Mouse (Mus musculus): ENCODE measurements around the gene Trim25. TPM values are rescaled to one million over a fixed set of nuclear protein-coding genes. Genes with fewer than 3 reads are reported as not detected.
A peak's percentile ranks its signal among the peaks of the same experiment; 100 is the strongest.

Trim25 gene
- polyA plus RNA-seq, 1 experiment from 2014 or later = 22.1 TPM

GRCm38 (mm10) chr11:89059919-89060422 lies 60.8 kb downstream of the Trim25 start:
- no peaks in the 10 kb centered on the region for H3K27me3 ChIP-seq (ENCODE audit: control insufficient read depth, insufficient read depth, low read length)
- H3K4me1 ChIP-seq (ENCODE audit: control insufficient read depth, insufficient read depth, low read length) = peaks cover 26% of the 10 kb centered on the region
- H3K4me2 ChIP-seq (ENCODE audit: low read depth, low read length) = peak overlapping the region; percentile 88
- under 1% methylated on average over 33 of the region's 33 CpGs for WGBS
- H3K4me3 ChIP-seq (ENCODE audit: low read length) = peak overlapping the region; percentile 94
- peak; percentile 33 for ATAC-seq (replicated peaks; ENCODE audit: extremely low read depth, insufficient read depth, low FRiP score)
- peak overlapping the region; percentile 74 for H3K27ac ChIP-seq (ENCODE audit: low read length)
- H3K36me3 ChIP-seq (ENCODE audit: control insufficient read depth, insufficient read depth) = no peaks in the 10 kb centered on the region
- no peaks in the 10 kb centered on the region for H3K9me3 ChIP-seq (replicated peaks; ENCODE audit: control insufficient read depth, low read length)
- H3K9ac ChIP-seq (ENCODE audit: low read length) = peak overlapping the region; percentile 92

GRCm38 (mm10) chr11:89060423-89061089 lies 61.4 kb downstream of the Trim25 start:
- WGBS = under 1% methylated on average over 63 of the region's 63 CpGs
- no peaks in the 10 kb centered on the region for H3K27me3 ChIP-seq (ENCODE audit: control insufficient read depth, insufficient read depth, low read length)
- peak overlapping the region; percentile 88 for H3K4me2 ChIP-seq (ENCODE audit: low read depth, low read length)
- peaks cover 26% of the 10 kb centered on the region for H3K4me1 ChIP-seq (ENCODE audit: control insufficient read depth, insufficient read depth, low read length)
- H3K36me3 ChIP-seq (ENCODE audit: control insufficient read depth, insufficient read depth) = no peaks in the 10 kb centered on the region
- ATAC-seq (replicated peaks; ENCODE audit: extremely low read depth, insufficient read depth, low FRiP score) = peak; percentile 91
- H3K4me3 ChIP-seq (ENCODE audit: low read length) = peak overlapping the region; percentile 94
- H3K9ac ChIP-seq (ENCODE audit: low read length) = peak overlapping the region; percentile 92
- peak overlapping the region; percentile 74 for H3K27ac ChIP-seq (ENCODE audit: low read length)
- H3K9me3 ChIP-seq (replicated peaks; ENCODE audit: control insufficient read depth, low read length) = no peaks in the 10 kb centered on the region

- H3K9me3 ChIP-seq (replicated peaks; ENCODE audit: control insufficient read depth, low read length) = no peaks in the 10 kb centered on the region
- no peaks in the 10 kb centered on the region for H3K27me3 ChIP-seq (ENCODE audit: control insufficient read depth, insufficient read depth, low read length)
- H3K4me2 ChIP-seq (ENCODE audit: low read depth, low read length) = no peak overlapping the region
- H3K4me1 ChIP-seq (ENCODE audit: control insufficient read depth, insufficient read depth, low read length) = peaks cover 20% of the 10 kb centered on the region
- H3K36me3 ChIP-seq (ENCODE audit: control insufficient read depth, insufficient read depth) = no peaks in the 10 kb centered on the region
- 75% methylated on average over 7 of the region's 7 CpGs for WGBS
- no peak overlapping the region for H3K4me3 ChIP-seq (ENCODE audit: low read length)
- ATAC-seq (replicated peaks; ENCODE audit: extremely low read depth, insufficient read depth, low FRiP score) = no peak
- no peak overlapping the region for H3K9ac ChIP-seq (ENCODE audit: low read length)
- no peak overlapping the region for H3K27ac ChIP-seq (ENCODE audit: low read length)
Observed at GRCm38 (mm10) chr11:89061362-89061761, 62.2 kb downstream of the Trim25 start.

- Histone ChIP-seq H3K4me2 (ENCODE audit: low read depth, low read length) (no peak overlapping the region), H3K27me3 (ENCODE audit: control insufficient read depth, insufficient read depth, low read length) (no peaks in the 10 kb centered on the region), H3K36me3 (ENCODE audit: control insufficient read depth, insufficient read depth) (no peaks in the 10 kb centered on the region), H3K9me3 (replicated peaks; ENCODE audit: control insufficient read depth, low read length) (no peaks in the 10 kb centered on the region), H3K4me3 (ENCODE audit: low read length) (no peak overlapping the region), H3K9ac (ENCODE audit: low read length) (no peak overlapping the region), H3K27ac (ENCODE audit: low read length) (no peak overlapping the region), H3K4me1 (ENCODE audit: control insufficient read depth, insufficient read depth, low read length) (peaks cover 19% of the 10 kb centered on the region)
- 71% methylated on average over 6 of the region's 6 CpGs for whole genome bisulfite sequencing
- no peak for ATAC-seq (replicated peaks; ENCODE audit: extremely low read depth, insufficient read depth, low FRiP score)
Observed at GRCm38 (mm10) chr11:89064312-89064711, 65.1 kb downstream of the Trim25 start.

- H3K9me3 ChIP-seq (replicated peaks; ENCODE audit: control insufficient read depth, low read length) = no peaks in the 10 kb centered on the region
- 98% methylated on average over 3 of the region's 3 CpGs for WGBS
- no peak overlapping the region for H3K9ac ChIP-seq (ENCODE audit: low read length)
- no peak overlapping the region for H3K27ac ChIP-seq (ENCODE audit: low read length)
- H3K4me2 ChIP-seq (ENCODE audit: low read depth, low read length) = no peak overlapping the region
- no peaks in the 10 kb centered on the region for H3K36me3 ChIP-seq (ENCODE audit: control insufficient read depth, insufficient read depth)
- no peaks in the 10 kb centered on the region for H3K27me3 ChIP-seq (ENCODE audit: control insufficient read depth, insufficient read depth, low read length)
- ATAC-seq (replicated peaks; ENCODE audit: extremely low read depth, insufficient read depth, low FRiP score) = no peak
- H3K4me1 ChIP-seq (ENCODE audit: control insufficient read depth, insufficient read depth, low read length) = peaks cover 17% of the 10 kb centered on the region
- no peak overlapping the region for H3K4me3 ChIP-seq (ENCODE audit: low read length)
Observed at GRCm38 (mm10) chr11:89065297-89065696, 66.1 kb downstream of the Trim25 start.

- Histone ChIP-seq H3K36me3 (ENCODE audit: control insufficient read depth, insufficient read depth) (no peaks in the 10 kb centered on the region), H3K4me1 (ENCODE audit: control insufficient read depth, insufficient read depth, low read length) (peaks cover 17% of the 10 kb centered on the region), H3K9ac (ENCODE audit: low read length) (no peak overlapping the region), H3K27ac (ENCODE audit: low read length) (peak overlapping the region; percentile 51; the same call in 1 of the 2 replicates), H3K9me3 (replicated peaks; ENCODE audit: control insufficient read depth, low read length) (no peaks in the 10 kb centered on the region), H3K4me3 (ENCODE audit: low read length) (no peak overlapping the region; the same call in 1 of the 2 replicates), H3K4me2 (ENCODE audit: low read depth, low read length) (0 out of 2 replicates have a peak overlapping the region, but pooled peaks have one; percentile 21), H3K27me3 (ENCODE audit: control insufficient read depth, insufficient read depth, low read length) (no peaks in the 10 kb centered on the region)
- ATAC-seq (replicated peaks; ENCODE audit: extremely low read depth, insufficient read depth, low FRiP score) = no peak
- 78% methylated on average over 6 of the region's 6 CpGs for WGBS
Observed at GRCm38 (mm10) chr11:89066126-89066525, 67.0 kb downstream of the Trim25 start.

GRCm38 (mm10) chr11:89066750-89067149 lies 67.6 kb downstream of the Trim25 start, which contains the start of gene Dgke:
Dgke (minus strand) TSS chr11:89066850.
- Histone ChIP-seq H3K4me3 (ENCODE audit: low read length) (peak within 1 kb of the TSS; percentile 29), H3K36me3 (ENCODE audit: control insufficient read depth, insufficient read depth) (no peaks in the 10 kb centered on the region), H3K9ac (ENCODE audit: low read length) (peak within 1 kb of the TSS; percentile 49), H3K27me3 (ENCODE audit: control insufficient read depth, insufficient read depth, low read length) (no peaks in the 10 kb centered on the region), H3K4me1 (ENCODE audit: control insufficient read depth, insufficient read depth, low read length) (peaks cover 17% of the 10 kb centered on the region), H3K9me3 (replicated peaks; ENCODE audit: control insufficient read depth, low read length) (no peaks in the 10 kb centered on the region), H3K27ac (ENCODE audit: low read length) (peak within 1 kb of the TSS; percentile 59), H3K4me2 (ENCODE audit: low read depth, low read length) (peak within 1 kb of the TSS; percentile 36; the same call in 1 of the 2 replicates)
- no peak for ATAC-seq (replicated peaks; ENCODE audit: extremely low read depth, insufficient read depth, low FRiP score)
- 93% methylated on average over 1 of the region's 1 CpGs for WGBS

GRCm38 (mm10) chr11:89067301-89067822 lies 68.2 kb downstream of the Trim25 start:
- H3K36me3 ChIP-seq (ENCODE audit: control insufficient read depth, insufficient read depth) = no peaks in the 10 kb centered on the region
- no peaks in the 10 kb centered on the region for H3K9me3 ChIP-seq (replicated peaks; ENCODE audit: control insufficient read depth, low read length)
- 0 out of 2 replicates have a peak, but pooled peaks have one; percentile 14 for ATAC-seq (replicated peaks; ENCODE audit: extremely low read depth, insufficient read depth, low FRiP score)
- H3K27me3 ChIP-seq (ENCODE audit: control insufficient read depth, insufficient read depth, low read length) = no peaks in the 10 kb centered on the region
- peaks cover 17% of the 10 kb centered on the region for H3K4me1 ChIP-seq (ENCODE audit: control insufficient read depth, insufficient read depth, low read length)
- H3K4me2 ChIP-seq (ENCODE audit: low read depth, low read length) = peak overlapping the region; percentile 36; the same call in 1 of the 2 replicates
- 62% methylated on average over 6 of the region's 6 CpGs for WGBS
- peak overlapping the region; percentile 29 for H3K4me3 ChIP-seq (ENCODE audit: low read length)
- H3K27ac ChIP-seq (ENCODE audit: low read length) = peak overlapping the region; percentile 59
- H3K9ac ChIP-seq (ENCODE audit: low read length) = peak overlapping the region; percentile 49

Data from heart, embryonic 16.5 days (tissue).